Mouse (Mus musculus) lung, postnatal 0 days (tissue): Measurements from ENCODE around the gene Fbln2.

ENCODE experiments used
- CTCF ChIP-seq: IDR thresholded peaks from 2 replicates; pipeline ENCODE4 v1.5.1; 2016; ENCODE audit warnings: antibody characterized with exemption, mild to moderate bottlenecking
- EP300 ChIP-seq: IDR thresholded peaks from 2 replicates; pipeline ENCODE4 v1.6.1; 2016; ENCODE audit warnings: antibody characterized with exemption, mild to moderate bottlenecking, control low read depth

- TF ChIP-seq EP300 (no peak), CTCF (no peak)
Measured at GRCm38 (mm10) chr6:91279477-91279876, 67.2 kb downstream of the Fbln2 start.
